Mouse (Mus musculus): ENCODE data around the gene Nab2.

Nab2 gene

GRCm38 (mm10) chr10:127668093-127669050 lies at the start of gene Nab2:
Gene Nab2, minus strand, starts transcription at chr10:127668568.
- peak; percentile 80 for DNase-seq (ENCODE audit: low spot score)

- no peak for DNase-seq (ENCODE audit: low spot score)
These were observed 44.4 kb upstream of the Nab2 start for GRCm38 (mm10) chr10:127712736-127713135.

DNA sequence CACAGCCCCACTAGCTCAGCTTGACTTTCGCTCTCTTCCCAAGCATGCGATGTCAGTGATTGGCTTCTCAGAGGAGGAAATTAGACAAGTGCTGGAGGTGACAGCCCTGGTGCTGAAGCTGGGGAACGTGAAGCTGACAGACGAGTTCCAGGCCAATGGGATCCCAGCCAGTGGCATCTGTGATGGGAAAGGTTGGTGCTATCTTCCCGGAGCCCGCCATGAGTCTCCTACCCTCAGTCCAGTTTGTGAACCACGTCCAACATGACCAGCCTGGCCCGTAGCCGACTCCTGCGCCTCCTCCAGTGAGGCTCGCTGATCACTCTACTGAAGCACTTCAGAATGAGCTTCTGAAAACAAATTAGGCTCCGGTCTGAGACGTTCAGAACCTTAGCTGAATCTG lies 42.0 kb upstream of the Nab2 start:
- DNase-seq (ENCODE audit: low spot score) = no peak

DNA sequence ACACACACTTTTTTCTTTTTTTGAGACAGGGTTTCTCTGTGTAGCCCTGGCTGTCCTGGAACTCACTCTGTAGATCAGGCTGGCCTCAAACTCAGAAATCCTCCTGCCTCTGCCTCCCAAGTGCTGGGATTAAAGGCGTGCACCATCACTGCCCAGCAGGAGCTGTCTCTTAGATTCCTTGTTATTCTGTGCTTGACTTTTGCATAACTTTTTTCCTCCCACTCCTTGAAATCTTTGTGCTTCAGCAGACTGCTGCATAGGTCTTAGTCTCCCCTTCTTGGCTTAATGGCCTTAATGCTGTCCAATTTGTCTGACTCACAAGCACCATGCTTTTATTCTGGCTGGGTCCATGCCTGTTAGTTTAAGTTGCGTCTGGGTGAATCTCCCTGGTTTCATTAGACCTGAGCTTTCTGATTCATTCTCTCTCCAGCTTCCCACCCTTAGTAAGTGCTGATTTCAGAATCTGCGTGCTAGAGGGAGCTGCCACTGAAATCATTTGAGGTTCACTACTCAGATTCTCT lies 40.5 kb upstream of the Nab2 start:
- no peak for DNase-seq (ENCODE audit: low spot score)

DNA sequence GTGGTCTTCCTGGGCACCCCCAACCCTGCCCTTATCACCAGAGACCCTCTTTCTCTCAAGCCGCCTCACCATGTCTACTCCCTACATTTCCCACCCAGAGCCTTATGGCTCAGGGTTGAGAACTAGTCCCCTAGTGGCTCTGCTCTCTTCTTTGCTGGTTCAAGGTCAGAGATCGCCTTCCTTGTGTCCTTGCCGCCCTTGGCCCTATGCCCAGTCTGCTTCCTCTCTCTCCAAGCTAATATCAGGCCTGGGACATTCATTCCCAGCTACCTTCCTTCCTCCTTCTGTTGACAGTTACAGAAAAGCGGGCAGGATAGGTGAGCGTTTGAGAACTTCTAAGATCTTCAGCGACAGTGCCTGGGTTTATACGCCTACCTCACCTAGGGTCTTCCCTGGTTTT lies 39.4 kb upstream of the Nab2 start:
- no peak for DNase-seq (ENCODE audit: low spot score)

GRCm38 (mm10) chr10:127705783-127706182 lies 37.4 kb upstream of the Nab2 start:
- no peak for DNase-seq (ENCODE audit: low spot score)

- DNase-seq (ENCODE audit: low spot score) = no peak
These were observed 36.4 kb upstream of the Nab2 start, which contains the start of gene Myo1a for GRCm38 (mm10) chr10:127704766-127705220. Gene Myo1a, plus strand, starts transcription at chr10:127705170.

GRCm38 (mm10) chr10:127704293-127704692 lies 35.9 kb upstream of the Nab2 start:
- DNase-seq (ENCODE audit: low spot score) = no peak

DNA sequence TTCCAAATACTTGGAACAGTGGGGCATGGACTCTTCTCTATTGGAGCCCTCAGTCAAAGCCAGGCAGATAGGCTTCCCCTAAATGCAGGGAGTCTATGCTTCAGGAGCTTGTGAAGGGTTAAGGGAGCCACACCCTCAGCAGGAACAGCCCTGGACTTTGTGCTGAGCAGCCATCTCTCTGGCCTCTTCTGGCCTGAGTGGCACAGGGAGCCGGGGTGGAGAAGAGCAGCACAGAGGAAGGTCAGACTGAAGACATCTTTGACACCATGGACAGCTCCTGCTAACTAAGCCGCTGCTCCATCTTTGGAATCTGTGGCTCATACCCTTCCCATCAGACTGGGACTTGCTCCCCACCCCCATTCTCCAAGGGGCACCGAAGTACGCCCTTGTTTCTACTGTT lies 34.9 kb upstream of the Nab2 start:
- no peak for DNase-seq (ENCODE audit: low spot score)

- DNase-seq (ENCODE audit: low spot score) = no peak
These were observed 30.6 kb upstream of the Nab2 start for GRCm38 (mm10) chr10:127698966-127699365.

DNA sequence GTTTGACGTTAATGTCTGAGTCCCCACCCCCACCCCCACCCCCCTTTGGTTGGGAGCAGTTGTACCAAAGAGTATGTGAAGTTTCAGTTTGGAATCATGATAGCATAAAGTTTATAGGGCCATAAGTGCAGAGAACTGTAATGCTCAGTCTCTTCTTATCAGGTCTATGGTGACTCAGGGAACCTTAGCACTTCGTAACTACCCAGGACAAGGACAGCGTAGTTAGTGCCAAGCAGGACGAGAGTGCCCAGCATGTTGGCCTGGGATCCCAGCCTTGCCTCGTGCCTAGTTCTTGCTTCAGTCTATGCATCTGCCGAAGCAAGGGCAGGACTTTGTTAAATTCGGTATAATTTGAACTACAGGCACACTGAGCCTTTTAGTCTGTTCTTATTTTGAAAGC lies 27.4 kb upstream of the Nab2 start:
- no peak for DNase-seq (ENCODE audit: low spot score)

- DNase-seq (ENCODE audit: low spot score) = no peak
These were observed 26.3 kb upstream of the Nab2 start for GRCm38 (mm10) chr10:127694636-127695035.

- DNase-seq (ENCODE audit: low spot score) = no peak
These were observed 22.7 kb upstream of the Nab2 start for GRCm38 (mm10) chr10:127691053-127691452.

DNA sequence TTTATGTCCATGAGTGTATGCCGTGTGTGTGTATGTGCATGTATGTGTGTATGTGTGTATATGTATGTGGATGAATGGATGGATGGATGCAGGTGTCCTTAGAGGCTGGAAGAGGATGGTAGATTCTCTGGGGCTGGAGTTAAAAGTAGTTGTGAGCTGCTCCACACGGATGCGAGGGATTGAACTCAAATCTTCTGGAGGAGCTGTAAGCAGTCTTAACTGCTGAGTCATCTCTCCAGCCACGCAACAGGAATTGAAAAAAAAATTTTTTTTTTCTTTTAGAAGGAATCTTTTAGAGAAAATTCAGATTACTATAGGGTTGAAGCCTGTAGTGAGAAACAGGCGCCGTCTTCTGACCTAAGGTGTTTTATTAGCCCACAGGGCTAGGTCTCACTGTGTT lies 14.5 kb upstream of the Nab2 start:
- no peak for DNase-seq (ENCODE audit: low spot score)

- DNase-seq (ENCODE audit: low spot score) = no peak
These were observed 11.5 kb upstream of the Nab2 start for GRCm38 (mm10) chr10:127679881-127680280.

DNA sequence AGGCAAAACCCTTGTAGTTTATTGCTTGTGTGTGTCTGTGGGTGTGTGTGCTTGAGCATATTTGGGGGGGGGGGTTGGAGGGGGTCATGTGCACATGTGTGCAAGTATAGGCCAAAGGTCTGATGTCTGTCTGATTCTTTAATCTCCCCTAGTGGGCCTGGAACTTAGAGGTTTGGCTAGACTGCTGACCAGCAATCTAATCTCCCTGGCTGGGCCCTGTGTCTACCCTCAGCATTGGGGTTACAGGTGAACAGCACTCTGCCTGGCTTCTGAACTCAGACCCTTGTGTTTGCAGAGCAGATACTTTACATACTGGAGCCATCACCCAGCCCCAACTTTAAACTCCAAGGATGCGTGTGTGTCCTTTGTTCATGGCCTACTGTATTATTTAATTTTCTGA lies 10.8 kb upstream of the Nab2 start:
- DNase-seq (ENCODE audit: low spot score) = no peak

DNA sequence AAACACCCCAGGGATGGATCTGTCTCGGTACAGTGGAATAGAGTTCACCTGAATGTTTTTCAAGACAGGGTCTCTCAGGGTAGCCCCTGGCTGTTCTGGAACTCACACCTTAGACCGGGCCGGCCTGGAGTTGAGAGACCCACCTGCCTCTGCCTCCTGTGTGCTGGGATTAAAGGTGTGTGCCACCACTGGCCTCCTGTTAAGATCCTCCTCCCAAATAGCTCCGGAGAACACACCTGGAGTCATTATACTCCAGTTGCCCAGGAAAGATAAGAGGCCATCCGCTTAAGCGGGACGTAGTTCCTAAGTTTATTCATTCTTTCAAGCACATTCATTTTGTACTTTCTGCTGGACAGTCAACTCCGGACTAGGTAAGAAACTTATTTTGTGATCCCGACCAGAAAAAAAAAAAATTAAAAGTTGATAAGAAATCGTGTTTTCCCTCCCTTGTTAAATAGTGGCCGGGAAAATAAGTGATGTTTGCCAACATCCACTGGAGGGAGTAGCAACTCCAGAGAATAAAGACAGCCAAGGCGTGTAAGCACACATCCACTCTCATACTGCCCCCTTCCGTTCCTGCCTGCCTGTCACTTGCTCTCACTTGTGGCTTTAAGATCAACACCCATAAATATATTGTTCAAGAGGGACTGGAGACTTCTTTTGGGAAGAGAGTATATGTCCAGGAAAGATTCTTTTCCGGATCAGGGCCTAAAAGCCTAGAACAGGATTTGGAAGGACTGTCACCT lies 9.4 kb upstream of the Nab2 start:
- peak; percentile 68 for DNase-seq (ENCODE audit: low spot score)

DNA sequence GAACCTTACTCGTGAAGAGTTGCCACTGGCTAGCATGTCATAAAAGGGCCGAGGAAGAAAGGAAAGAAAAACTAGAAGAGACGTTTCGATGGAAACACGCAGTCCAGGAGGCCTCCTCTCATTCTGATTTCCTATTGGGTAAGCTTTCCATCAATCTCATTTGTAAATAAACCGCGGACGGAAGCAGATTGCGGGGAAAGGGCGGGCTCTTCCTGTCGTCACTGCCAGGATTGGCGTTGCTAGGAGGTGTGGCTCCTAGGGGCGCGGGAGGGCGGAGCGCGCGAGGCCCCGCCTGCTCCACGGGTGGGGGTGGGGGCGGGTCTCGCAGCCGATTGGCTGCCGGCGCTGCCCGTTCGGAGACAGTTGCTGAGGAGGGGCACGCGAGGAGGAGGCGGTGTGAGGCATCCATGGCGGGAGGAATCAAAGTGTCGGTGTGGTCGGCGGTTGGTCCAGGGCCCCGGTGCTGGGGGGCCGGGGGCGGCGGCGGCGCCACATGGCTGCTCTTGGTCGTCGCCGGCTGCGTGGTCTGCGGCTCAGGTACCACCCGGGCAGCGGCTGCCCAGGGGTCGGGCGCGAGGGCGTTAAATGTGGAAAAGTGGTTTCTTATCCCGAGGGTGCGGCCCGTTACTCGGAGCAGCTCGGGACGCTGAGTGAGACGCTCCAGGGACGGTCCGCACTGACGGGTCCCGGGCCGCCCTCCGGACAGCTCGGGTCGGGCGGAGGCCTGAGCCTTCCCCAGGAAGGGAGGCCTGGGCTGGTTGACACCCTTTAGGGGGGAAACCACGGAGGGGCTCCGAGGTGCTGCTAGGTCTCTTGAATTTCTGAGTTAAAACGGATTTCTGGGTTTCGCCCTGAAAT lies 8.6 kb upstream of the Nab2 start:
- peak; percentile 93 for DNase-seq (ENCODE audit: low spot score)

DNA sequence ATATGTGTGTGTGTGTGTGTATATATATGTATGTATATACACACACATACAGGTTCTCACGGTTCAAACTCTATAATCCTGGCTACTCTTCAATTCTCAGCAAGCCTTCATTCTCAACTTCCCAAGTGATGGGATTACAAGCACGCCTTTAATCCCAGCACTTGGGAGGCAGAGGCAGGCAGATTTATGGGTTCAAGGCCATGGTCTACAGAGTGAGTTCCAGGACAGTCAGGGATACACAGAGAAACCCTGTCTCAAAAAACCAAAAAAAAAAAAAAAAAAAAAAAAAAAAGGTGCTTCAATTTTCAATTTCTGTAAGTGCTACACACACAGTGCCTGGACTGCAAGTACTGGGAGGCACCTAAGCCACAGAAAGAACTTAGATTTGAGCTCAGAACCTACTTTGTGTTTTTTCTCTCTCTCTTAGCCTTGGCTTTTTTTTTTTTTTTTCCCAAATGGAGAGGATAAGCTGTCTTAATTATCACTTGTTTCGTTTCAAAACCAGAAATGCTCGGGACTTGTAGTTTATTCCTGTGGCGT lies 7.6 kb upstream of the Nab2 start:
- DNase-seq (ENCODE audit: low spot score) = no peak

DNA sequence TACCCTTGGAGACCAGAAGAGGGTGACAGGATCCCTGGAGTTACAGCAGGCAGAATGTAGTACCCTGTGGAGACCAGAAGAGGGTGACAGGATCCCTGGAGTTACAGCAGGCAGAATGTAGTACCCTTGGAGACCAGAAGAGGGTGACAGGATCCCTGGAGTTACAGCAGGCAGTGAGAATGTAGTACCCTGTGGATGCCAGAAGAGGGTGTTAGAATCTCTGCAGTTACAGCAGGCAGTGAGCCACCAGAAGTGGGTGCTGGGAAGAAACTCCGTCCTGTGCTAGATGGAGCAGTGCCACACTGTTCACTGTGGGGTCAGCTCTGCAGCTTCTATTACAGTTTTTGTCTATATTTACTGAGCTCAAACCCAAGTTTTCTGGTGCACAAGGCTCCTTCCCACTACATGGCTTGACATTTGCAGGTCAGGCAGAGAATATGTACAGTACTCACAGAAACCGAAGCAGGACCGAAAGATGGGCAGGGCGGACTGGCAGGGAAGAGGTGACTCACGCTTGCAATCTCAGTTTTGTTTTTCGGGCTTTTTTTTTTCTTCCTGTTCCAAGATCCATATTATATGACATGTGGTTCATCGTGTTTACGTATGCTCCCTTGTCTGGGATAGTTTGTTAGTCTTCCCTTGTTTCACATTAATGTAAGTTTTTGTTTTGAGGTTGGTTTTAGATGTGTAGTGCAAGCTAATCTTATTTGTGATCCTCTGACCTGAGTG lies 6.6 kb upstream of the Nab2 start:
- peak; percentile 93 for DNase-seq (ENCODE audit: low spot score)
